Mouse (Mus musculus) embryonic fibroblast, embryonic 13.5 days (primary cell): ENCODE data around the gene Banf2.

Experiments
- CTCF ChIP-seq: IDR thresholded peaks from 2 replicates; pipeline ENCODE4 v1.5.1; 2011; ENCODE audit warnings: mild to moderate bottlenecking, control low read depth, low read length, moderate library complexity, borderline replicate concordance; ENCODE audit not compliant: insufficient read depth
- POLR2A ChIP-seq: IDR thresholded peaks from 2 replicates; pipeline ENCODE4 v1.6.1; 2011; ENCODE audit warnings: low read depth, mild to moderate bottlenecking, control low read depth, low read length, moderate library complexity

GRCm38 (mm10) chr2:144011080-144011551, 21.7 kb upstream of the Banf2 start, which contains the start of gene Rrbp1:
- TF ChIP-seq CTCF (no peak), POLR2A (peak; percentile 97)
